Mouse (Mus musculus): ENCODE results near the gene Otp.

The Otp gene

DNA sequence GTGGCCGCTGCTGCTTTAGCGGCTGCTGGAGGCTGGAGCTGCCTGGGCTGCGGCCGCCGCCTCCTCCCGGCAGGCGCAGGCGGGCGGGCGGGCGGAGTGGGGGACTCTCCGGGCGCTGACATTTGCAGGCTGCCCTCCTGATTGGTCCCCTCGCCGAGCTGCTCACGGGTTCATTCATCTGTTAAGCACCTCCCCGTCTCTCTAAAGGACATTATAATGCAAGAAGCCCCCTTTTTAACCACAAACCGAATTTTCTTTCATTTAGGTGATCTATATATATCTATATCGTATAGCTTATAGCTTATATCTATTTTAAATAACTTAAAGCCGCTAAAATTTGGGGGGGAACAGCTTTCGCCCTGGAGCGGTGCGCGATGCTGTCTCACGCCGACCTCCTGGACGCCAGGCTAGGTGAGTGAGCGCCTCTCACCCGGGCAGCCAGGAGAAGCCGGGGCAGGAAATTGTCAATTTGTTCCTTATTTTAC is at the start of gene Otp:
TSS of gene Otp (plus strand) at position 207 of the 485 bp plus-strand sequence.
- no peak for DNase-seq

DNA sequence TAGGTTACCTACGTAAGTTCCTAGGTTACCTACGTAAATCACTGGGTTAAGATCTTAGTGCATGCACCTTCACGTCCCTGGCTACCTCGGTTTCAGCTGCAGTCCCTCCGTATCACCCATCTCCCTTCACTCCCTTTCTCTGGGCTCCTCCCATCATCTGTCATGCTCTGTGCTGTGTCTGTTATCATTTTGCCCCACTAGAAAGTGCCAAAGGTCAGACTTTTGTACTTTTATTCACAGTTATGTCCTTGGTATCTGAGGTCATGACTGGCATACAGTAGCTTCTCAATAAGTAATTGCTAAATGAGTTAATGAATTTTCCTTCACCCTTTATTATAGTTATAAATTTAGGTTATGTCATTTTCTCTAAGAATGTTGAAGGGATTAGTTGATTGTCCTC is 49.0 kb upstream of the Otp start:
- no peak for DNase-seq

DNA sequence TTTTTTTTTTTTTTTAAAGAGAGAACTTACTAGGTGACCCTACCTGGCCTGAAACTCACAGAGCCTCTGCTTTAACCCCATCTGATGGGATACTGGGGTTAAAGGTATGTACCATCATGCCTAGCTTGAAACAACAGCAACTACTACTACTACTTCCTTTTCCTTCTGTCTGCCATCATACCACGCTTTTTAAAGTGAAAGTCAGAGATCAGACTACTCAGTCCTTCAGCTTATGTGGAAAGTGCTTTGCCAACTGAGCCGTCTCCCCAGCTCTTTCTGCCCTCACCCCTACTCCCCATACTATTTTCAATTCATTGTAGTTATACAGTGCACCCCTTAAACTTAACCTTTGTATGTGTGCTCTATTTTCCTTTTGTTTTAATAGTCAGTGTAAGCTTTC is 48.4 kb upstream of the Otp start:
- DNase-seq: no peak

DNA sequence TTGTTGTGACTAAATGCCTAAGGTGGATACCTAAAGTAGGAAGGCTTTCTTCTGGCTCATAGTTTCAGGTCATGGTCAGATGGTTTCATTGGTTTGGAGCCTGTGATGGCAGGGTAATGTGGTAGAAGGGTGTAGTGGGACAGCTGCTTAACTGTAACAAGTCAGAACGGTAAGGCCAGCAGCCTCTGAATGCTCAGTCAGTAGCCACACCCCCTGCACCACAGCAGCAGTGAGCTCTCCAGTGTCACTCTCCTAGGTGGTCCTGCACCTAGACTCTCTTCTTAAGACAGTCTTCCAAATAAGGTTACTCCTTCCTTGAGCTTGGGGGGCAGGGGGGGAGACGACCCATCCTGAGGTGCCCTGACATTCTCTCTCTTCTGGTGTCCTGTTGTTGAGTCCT is 47.6 kb upstream of the Otp start:
- no peak for DNase-seq

DNA sequence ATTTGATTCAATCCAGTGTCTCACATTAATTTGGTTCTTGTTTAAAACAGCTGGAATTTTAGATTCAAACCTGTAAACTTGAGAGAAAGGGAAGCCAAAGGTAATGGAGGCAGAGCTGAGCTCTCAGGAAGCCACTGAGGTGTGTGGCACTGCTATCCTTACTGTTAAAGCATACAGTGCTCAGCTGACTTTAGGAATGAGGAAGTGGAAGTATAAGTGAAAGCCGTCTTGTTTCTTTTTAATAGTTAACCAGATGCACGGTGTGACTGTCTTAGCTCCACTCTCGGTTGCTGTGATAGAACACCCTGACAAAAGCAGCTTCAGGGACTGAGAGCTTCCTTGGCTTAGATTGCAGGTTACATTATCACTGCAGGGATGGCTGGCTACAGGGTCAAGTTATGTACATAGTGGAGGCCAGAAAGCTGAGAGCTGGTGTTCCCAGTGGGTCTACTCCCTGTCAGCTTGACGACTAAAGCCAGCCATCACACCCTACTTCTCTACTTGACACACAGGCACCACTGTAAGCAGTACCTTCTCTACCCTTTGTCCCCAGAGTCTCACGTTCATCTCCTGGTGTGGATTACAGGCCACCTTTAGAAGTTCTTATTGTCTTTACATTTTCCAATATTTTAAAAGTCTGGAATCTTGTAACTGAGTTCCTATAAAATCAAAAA is 37.2 kb upstream of the Otp start:
- DNase-seq: no peak

DNA sequence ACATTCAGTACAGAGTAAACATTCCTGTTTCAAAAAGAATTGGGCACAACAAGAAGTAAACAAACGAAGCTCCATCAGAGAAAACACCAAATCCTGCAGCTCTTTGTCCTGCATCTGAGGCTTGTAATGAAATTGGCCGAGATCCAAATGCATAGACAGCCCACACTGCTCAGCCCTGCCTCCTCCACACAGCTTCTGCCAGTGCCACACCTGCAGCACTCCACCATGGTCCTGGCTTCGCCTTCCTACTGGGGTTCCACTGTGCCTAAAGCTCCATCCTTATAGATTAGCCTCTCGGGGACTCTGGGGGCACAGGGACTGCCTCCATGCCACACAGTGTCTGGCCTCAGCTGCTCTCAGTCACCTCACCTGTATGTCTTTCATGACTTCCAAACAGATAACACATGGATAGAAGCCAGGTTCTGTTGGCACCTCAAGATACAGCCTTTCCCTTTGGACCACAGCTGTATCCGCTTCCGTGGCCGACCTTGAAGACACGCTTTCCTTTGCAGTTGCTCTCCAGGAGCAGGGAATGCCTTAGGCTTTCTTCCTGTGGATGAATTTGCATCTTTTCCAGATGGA is 36.6 kb upstream of the Otp start:
- DNase-seq: no peak

DNA sequence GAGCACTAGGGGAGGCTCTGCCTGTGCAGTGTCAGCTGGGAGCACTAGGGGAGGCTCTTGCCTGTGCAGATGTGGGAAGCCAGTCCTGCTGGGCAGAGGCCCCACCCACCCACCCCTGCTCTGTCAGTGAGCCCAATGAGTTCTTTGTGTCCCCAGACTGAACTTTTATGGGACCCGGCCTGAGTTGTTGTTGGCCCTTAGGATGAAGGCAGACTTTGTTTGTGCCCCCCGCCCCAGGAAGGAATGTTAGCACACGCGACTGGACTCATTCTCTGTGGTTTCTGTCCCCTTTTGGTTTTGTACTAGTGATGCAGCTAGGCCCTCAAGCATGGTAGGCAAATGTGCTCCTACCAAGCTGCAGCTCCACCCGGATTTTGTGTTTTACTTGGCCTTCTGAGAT is 32.2 kb upstream of the Otp start:
- DNase-seq: no peak

DNA sequence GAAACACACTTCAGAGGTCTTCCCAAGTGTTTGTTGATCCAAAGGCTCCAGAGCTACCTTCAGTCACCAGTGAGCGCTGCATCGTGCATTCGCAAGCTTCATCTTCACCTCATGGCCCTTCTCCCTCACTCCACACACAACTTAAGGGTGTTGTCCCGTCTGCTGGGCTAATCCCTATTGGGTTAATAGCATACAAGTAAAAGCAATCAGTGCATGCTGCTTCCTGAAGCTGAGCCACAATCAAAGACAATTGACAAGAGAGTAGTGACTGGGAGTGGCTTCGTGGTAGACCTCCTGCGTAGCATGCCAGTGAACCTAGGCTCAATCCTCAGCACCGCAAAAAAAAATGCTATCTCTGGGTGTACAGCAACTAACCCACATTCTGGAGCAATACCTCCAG is 27.5 kb upstream of the Otp start:
- DNase-seq: no peak

DNA sequence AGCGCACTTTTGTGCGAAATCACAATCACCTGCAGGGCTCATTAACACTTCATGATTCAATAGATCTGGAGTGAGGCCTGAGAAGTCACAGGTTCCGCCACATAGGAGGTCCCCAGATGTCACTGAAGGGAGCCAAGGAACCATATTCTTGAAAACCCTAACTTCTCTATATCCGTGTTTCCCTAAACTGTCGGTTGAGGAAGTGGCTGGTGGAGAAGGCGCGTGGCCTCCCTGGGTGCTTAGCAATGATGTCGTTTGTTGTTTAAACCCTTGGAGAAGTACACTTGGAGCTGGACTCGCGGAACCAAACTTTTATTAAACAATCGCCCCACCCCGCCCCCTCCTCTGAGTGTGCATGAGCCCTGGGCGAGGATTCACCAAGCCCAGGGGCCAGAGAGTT is 26.1 kb upstream of the Otp start:
- no peak for DNase-seq

DNA sequence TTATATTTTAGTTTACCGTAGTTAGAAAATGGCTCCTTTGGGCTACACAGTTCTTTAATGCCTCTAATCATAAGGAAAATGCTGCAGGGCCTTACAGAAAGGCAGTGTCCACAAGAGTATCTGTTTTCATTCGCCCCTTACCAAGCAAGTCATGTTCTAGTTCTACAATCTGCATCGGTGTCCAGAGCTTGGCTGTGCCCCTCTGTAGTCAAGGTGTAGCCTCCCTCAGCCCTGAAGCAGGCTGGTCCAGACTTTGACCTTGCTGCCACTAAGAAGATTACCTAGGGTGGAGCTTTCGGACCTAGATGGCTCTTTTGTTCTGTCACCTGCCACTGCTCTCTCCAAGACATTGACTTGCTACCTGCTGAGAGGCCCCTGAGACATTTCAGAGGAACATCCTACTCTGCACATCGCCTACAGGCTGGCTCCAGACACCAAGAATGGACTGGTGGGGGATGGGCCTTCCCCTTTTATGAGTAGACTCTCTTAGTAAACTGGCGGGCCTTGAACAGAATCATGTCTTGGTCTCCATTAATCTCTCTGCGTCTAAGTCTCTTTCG is 17.3 kb upstream of the Otp start:
- DNase-seq: no peak

DNA sequence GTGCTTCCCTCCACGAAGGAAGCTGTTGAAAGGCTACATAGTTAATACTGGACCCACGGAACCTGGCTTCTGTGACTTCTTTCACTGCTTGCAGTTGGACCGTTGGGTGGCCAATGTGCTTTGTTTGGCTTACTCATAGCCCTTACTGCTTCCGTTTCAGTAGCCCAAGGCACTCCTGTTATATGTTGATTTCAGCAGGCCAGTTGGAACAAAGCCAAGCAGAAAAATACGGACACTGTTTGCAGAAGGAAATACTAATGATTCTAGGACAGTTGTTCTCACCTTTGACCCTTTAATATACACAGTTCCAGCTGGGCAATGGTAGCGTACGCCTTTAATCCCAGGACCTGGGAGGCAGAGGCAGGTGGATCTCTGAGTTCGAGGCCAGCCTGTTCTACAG is 16.1 kb upstream of the Otp start:
- no peak for DNase-seq

DNA sequence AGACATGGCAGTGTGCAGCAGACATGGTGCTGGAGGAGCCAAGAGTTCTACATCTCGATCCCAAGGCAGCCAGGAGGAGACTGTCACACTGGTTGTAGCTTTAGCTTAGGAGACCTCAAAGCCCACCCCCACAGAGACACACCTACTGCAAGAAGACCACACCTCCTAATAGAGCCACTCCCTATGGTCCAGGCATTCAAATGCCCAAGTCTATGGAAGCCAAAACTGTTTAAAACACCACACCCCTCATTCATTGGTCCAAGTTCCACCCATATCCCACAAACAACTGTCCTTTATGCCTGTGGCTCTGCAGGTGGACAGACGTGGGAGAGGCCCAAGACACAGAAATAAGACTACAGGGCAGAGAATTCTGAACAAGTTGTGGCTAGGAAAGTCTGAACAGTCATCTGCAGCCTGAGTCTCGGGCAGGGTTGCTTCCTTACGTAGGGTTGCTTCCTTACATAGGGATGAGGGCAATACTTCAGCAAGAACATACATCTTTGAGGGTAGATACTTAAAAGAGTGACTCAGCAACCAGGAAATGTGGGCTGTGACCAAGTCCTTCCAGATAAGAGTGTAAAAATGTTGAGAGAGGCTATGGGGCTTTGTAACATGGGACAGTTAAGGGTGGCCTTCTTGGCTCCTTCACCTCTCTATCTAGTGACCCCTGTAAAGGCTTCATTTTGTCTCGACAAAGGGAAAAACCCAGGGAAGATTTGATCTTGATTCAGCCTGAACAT is 12.7 kb upstream of the Otp start:
- no peak for DNase-seq

DNA sequence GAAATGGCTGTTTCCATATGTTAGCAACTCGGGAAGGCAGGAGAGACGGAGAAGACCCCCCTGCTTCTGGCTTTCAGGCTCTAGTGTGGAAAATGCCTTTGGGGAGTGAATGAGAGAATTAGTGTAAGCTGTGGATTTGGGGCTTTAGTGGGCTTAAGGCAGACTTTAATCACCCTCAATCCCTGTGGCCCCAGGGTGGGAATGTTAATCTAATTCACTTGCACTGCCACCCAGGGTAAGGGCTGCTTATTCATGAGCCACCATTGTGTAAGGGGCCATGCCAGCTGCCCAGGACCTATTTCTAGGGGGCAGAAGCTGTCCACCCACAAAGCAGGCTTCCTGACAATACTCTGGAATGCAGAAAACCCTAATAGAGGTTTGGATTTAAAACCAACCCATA is 8.5 kb upstream of the Otp start:
- DNase-seq: no peak

DNA sequence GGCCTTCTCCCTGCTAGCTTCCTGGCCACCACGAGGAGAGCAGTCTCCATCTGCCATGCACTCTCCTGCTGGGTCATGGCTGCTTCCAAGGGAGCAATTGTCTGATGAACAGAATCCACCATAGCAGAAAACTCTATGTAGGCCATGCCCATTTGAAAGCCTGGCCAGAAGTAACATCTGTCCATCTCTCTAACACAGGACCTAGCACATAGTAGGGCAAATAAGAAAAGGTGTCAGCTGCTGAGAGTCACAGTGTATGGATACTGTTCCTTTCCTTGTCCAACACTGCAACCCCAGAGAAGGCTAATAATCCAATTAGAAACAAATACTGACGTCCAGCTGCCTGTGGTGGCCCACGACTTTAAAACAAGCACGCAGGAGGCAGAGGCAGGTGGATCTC is 7.6 kb upstream of the Otp start:
- DNase-seq: no peak

DNA sequence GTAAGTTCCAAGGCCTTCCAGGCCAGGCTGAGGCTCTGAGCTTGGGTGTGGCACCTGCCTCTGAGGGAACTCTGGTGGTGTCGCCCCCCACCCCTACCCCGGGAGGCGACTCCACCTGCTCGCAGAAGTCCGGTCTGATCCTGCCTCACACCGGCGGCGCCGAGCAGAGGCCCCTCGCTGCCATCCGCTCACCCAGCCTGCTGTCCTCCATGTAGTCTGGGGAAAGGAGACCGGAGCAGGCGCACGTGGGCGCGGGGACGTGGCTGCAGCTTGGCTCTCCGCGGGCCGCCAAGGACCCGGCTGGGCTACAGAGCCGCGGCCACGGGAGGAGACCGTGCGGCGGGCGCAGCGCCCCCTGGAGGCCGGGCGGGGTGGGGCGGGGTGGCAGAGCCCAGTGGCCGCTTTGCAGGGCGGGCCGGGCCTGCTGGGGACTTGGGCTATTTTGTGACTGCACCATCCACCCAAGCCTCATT is 6.9 kb upstream of the Otp start:
- peak; percentile 19 to 20 for DNase-seq

DNA sequence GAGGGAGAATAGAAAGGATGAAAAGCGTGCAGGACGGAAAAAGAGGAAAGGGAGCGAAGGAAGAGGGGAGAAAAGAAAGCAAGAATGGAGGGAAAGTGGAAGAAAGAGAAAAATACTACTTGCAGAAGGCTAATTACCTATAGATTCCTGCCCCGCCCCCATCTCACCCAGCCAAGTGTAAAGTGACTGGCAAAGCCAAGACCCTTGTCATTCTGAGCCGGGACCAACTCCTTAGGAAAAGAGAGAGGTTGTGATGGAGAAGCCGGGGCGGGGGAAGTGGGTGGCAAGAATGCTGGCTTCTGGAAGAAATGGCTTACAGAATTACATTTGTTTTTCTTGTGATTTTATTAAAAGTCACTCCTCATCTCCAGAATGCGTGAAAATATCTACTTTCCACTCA is 5.9 kb upstream of the Otp start:
- DNase-seq: no peak

DNA sequence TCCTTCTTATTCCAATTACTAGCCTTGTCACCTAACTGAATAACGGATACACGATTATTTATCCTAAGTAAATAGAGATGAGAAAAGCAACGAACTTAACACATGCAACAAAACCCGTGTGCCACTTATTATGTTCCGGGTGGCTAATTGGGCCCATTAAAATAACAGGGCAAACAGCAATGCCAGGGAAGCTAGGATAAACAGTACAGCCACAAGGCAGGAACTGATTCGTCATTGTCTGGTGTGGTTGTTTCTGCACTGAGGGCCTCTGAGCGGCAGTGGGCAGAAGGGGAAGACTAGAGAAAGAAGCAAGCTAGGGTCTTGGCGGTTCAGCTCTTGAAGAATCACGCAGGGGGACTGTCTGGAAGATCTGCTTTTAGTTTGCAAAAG is 5.3 kb upstream of the Otp start:
- no peak for DNase-seq

DNA sequence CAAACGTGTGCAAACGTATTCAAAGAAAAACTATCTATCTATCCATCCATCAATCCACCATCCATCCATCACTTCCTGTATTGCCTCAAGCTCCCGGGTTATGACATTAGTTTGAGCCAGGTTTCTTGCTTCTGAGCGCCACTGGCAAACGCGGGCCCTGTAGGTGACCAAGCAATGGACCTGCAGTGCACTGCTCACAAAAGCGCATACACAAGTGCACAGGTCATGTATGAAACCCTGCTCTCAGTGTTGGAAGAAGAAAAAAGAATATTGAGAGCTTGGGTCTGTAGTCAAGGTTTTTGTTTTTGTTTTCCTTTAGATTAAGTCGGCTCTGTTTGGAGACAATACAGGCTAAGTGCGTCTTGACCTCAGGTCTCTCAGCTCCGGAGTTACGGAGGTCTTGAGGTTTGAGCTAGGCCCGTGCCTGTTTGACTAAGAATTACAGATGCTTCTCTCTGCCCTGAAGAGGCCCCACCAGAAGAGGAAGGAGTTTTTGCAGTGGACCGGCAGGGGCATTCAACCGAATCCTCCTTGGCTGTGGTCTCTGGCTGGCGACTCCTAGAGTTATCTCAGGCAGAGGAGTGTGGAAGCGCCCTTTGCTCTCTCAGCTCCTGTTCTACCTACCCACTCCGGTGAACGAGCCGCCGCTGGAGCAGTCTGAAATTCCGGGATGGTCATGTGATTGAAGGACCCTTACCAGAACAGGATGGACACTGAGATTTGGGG is 4.8 kb upstream of the Otp start:
- no peak for DNase-seq

DNA sequence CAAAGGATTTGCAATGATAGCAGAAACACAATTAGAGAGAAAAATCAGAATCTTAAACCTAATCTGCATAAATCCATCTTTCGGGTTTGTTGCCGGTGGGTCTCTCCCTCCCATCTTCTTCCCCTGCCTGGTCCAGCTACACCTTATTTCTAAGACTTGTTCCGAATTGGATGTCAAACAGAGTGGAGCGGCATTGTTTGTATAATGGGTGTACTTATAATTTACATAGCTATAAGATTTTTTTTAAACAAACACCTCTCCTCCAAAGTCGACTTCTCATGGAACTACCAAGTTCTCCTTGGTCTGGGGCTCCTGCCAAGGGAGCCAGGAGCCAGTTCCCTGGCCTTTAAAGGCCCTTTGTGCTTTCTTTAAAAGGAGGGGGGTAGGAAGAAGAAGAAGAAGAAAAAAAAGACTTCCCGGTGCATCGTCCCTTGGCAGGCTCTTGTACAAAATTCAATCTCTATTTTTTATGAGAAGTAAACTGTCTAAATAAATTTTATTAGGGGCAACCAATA is 3.5 kb upstream of the Otp start:
- DNase-seq: no peak

DNA sequence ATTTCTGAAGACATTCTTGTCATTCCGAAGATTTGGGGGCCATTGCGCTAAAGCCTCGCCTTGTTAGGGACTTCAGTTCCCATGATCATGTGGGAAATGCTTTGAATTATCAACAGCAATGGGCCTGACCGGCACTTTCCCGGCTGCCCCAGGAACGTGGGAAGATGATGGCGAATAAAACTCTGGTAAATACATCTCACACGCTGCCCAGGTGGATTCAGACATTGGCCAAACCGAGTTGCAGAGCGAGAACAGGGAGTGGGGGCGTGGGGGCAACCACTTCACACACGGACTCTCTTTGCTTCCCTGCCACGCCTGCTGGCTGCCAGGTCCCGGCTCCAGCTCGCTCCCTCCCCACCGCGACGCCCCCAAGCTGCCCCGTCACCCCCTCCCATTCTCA is 3.0 kb upstream of the Otp start:
- DNase-seq: no peak

DNA sequence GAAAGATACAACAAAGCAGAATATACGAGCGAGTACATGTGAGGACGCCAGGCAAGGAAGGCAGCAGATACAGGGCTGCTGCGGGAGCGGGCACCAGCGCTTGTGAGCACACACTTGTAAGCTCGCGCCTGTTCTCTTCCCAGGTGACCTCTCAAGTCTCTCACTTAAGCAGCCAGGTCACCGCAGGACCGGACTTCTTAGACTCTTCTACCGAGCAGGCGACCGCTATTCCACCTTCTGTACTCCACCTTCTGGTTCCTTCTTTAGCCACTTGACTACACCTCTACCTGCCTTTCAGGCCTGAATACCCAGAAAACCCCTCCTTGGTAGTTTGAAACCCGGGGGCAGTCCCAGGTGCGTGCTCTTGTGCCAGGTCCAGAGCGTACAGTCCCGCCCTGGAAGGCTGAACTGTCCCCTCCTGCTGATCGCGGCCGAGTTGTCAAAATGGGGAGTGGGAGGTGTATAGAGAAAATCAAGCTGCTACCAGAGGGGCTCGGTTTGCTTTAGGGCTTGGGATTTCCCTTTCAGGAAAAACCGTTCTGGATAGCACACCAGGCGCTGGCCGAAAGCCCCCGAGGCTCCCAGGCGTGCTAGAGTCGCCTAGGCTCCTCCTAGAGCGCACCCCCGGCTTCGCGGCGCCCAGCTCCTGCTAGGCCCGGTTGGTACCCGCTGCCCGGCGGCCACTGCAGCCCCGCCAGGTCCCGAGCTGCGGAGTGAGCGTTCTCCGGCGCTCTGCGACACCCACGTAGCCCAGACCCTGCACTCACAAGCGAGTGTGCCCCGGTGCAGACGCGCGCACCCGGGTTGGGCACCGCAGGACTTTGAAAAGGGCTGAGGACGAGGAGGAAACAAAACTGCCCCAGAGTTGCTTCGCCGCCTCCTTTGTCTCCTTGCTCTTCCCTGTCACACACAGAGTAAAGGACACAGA is 2.0 kb upstream of the Otp start:
- DNase-seq: no peak

DNA sequence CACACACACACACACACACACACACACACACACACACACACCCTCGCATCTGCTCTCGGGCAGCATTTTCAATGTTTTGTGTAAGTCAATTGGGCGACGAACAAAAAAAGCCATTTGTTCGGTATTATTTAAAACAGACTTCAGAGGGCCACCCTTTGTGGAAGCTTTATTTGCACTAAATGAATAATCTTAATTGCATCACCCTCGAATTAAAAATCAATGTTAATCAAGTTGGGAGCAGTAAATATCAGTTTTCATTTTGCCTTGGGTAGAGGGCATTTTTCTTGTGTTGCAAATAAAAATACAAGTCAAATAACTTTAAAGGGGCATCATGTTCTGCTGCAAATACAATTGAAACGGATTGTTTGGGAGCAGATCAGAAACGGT is 1.4 kb upstream of the Otp start:
- DNase-seq: no peak

Data from thymus, postnatal 36 days (tissue).